8 mouse cellular contexts compared by ENCODE assay signal in the genomic region with DNA sequence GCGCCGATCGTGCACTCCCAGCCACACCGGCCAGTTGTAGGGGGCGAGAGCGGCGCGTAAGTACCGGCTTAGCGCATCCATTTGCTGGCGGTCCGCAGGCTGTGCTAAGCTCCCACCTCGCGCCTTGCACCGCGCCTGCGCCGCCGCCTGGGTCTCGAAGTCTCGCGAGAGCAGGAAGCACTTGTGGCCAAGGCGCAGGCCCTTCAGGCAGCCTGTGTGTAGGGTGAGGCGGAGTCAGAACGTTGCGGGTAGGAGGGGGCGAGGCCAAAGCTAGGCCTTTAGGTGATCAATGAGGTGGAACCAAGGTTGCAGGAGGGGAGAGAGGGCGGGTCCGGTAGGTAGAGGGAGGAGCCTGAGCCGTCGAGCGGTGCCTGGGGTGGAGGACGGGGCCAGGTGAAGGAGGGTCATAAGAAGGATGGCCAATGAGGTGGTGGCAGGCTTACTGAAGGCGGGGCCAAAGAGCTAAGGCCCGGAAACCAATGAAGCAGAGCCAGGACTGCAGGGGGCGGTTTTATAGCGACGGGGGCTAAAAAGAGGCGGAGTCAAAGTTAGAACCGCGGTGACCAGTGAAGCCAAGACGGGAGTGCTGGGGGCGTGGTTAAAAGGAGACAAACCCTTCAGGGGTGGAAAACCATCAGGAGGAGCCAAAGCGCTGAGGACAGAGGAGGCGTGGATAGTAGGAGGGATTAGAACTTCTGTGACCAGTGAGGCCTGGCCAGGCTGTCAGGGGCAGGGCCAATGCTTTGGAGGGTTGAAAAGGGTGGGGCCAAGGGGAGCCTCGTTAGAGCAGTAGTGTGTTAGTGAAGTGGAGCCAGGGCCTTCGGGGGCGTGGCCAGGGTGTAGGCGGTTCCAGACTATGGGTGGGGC. TPM values are rescaled to one million over a fixed set of nuclear protein-coding genes. Genes with fewer than 3 reads are reported as not detected.
A peak's percentile ranks its signal among the peaks of the same experiment; 100 is the strongest.
DNase-seq lines count a peak whose midpoint lies in the region; ATAC-seq and TF ChIP-seq lines count a peak whose summit lies in the region.

No protein-coding gene starts in this region.

- peak; percentile 98 for DNase-seq in MN1 (ENCODE audit: low spot score)
- peak; percentile 100 for DNase-seq in cerebellum, adult 9-10 months
- DNase-seq in hindbrain, embryonic 10.5 days (ENCODE audit: low spot score): peak; percentile 98
- peak; percentile 98 for DNase-seq in layer of hippocampus, adult 9-11 months
- peak; percentile 100 for DNase-seq in lung, postnatal 0 days (ENCODE audit: low spot score)
- DNase-seq in ovary, postnatal 14 days (ENCODE audit: low spot score): peak; percentile 92
- peak; percentile 95 for DNase-seq in thymus, postnatal 14 days

- peak overlapping the region; percentile 99 for H3K27ac ChIP-seq in hindbrain, embryonic 10.5 days
- H3K27ac ChIP-seq in lung, postnatal 0 days (ENCODE audit: low read length): peak overlapping the region; percentile 80

- peaks cover 30% of the 10 kb centered on the region for H3K4me1 ChIP-seq in hindbrain, embryonic 10.5 days (replicated peaks)
- H3K4me1 ChIP-seq in lung, postnatal 0 days (ENCODE audit: insufficient read depth, low read depth, low read length): peaks cover 4% of the 10 kb centered on the region; the same call in 1 of the 2 replicates

- TF ChIP-seq EP300 in lung, postnatal 0 days (IDR thresholded peaks at IDR 0.05): peak; percentile 26; the same call in 1 of the 2 replicates

- peaks cover 44% of the 10 kb centered on the region for H3K27me3 ChIP-seq in hindbrain, embryonic 10.5 days (ENCODE audit: insufficient read depth, poor library complexity, severe bottlenecking)
- no peaks in the 10 kb centered on the region for H3K27me3 ChIP-seq in lung, postnatal 0 days (replicated peaks; ENCODE audit: insufficient read depth, low read length)

- peak overlapping the region; percentile 71 for H3K4me2 ChIP-seq in lung, postnatal 0 days (replicated peaks; ENCODE audit: low read depth, low read length)

- peak; percentile 87 for ATAC-seq in frontal cortex, adult (ENCODE audit: low TSS enrichment)
- ATAC-seq in lung, postnatal 0 days: peak; percentile 93

- H3K4me3 ChIP-seq in hindbrain, embryonic 10.5 days: peak overlapping the region; percentile 76
- H3K4me3 ChIP-seq in lung, postnatal 0 days (ENCODE audit: low read depth, low read length): peak overlapping the region; percentile 48

- H3K9me3 ChIP-seq in hindbrain, embryonic 10.5 days: no peaks in the 10 kb centered on the region
- H3K9me3 ChIP-seq in lung, postnatal 0 days (ENCODE audit: low read length): no peaks in the 10 kb centered on the region

- H3K36me3 ChIP-seq in hindbrain, embryonic 10.5 days: no peaks in the 10 kb centered on the region
- no peaks in the 10 kb centered on the region for H3K36me3 ChIP-seq in lung, postnatal 0 days (ENCODE audit: insufficient read depth, low read length)

- H3K9ac ChIP-seq in lung, postnatal 0 days (replicated peaks; ENCODE audit: low read depth): peak overlapping the region; percentile 56

- peak; percentile 28 for TF ChIP-seq CTCF in lung, postnatal 0 days (IDR thresholded peaks at IDR 0.05)

- WGBS in hindbrain, embryonic 10.5 days: under 1% methylated on average over 49 of the region's 49 CpGs
- WGBS in lung, postnatal 0 days: 1% methylated on average over 46 of the region's 49 CpGs

RNA-seq across cellular contexts. Expression of gene Clec11a, which starts 1.7 kb away (rescaled TPM):
- polyA plus RNA-seq in hindbrain, embryonic 10.5 days (2016; fragmentation: Nextera tagmentation; extraction: Ambion mirVana): 1.8 and 2.1 TPM in 2 replicates
- 2.1 and 2.5 TPM in 2 replicates for polyA plus RNA-seq in lung, postnatal 0 days (2015; fragmentation: Nextera tagmentation; extraction: Ambion mirVana)

RNA-seq across cellular contexts. Expression of gene Shank1, which starts 5.0 kb away (rescaled TPM):
- 1.2 and 4.6 TPM in 2 replicates for polyA plus RNA-seq in hindbrain, embryonic 10.5 days (2016; fragmentation: Nextera tagmentation; extraction: Ambion mirVana)
- 0.23 and 0.27 TPM in 2 replicates for polyA plus RNA-seq in lung, postnatal 0 days (2015; fragmentation: Nextera tagmentation; extraction: Ambion mirVana)

RNA-seq across cellular contexts. Expression of gene Gm15517, which starts 43.8 kb away (rescaled TPM):
- not detected in 2 replicates for polyA plus RNA-seq in hindbrain, embryonic 10.5 days (2016; fragmentation: Nextera tagmentation; extraction: Ambion mirVana)
- not detected in 2 replicates for polyA plus RNA-seq in lung, postnatal 0 days (2015; fragmentation: Nextera tagmentation; extraction: Ambion mirVana)

RNA-seq across cellular contexts. Expression of gene Acp4, which starts 47.8 kb away (rescaled TPM):
- 0.09 and 0.12 TPM in 2 replicates for polyA plus RNA-seq in hindbrain, embryonic 10.5 days (2016; fragmentation: Nextera tagmentation; extraction: Ambion mirVana)
- polyA plus RNA-seq in lung, postnatal 0 days (2015; fragmentation: Nextera tagmentation; extraction: Ambion mirVana): not detected in 2 replicates

RNA-seq across cellular contexts. Expression of gene 2410002F23Rik, which starts 58.5 kb away (rescaled TPM):
- polyA plus RNA-seq in hindbrain, embryonic 10.5 days (2016; fragmentation: Nextera tagmentation; extraction: Ambion mirVana): 173 and 174 TPM in 2 replicates
- polyA plus RNA-seq in lung, postnatal 0 days (2015; fragmentation: Nextera tagmentation; extraction: Ambion mirVana): 45.2 and 51.3 TPM in 2 replicates

Comparison
In these comparisons a context has a peak if more than half of its experiments do, and no peak if none do; other contexts are left out.
1. Peak in every context shown above with its lines: DNase-seq, ATAC-seq, H3K4me3 ChIP-seq and H3K27ac ChIP-seq.